Mouse (Mus musculus) liver, adult 2 months (tissue): ENCODE data around the gene Emc1. TPM values are rescaled to one million over a fixed set of nuclear protein-coding genes. Genes with fewer than 3 reads are reported as not detected.
A peak's percentile ranks its signal among the peaks of the same experiment; 100 is the strongest.

Source experiments
- DNase-seq: peaks from one replicate; pipeline ENCODE4 v3.0.0-alpha.2; 2011; ENCODE audit warnings: low read depth, low spot score; ENCODE audit errors: extremely low read depth
- H3K27ac ChIP-seq: fragments of 200-500 bp; replicated peaks from 2 replicates; pipeline ENCODE4 v1.5.1; 2012; ENCODE audit warnings: low read depth, mild to moderate bottlenecking, control low read depth, inconsistent platforms, low read length; ENCODE audit not compliant: insufficient read depth
- H3K27me3 ChIP-seq: fragments of 200-500 bp; 2 replicates; pipeline ENCODE4 v1.6.1; 2012; ENCODE audit warnings: mild to moderate bottlenecking, moderate library complexity, low read length, inconsistent platforms; ENCODE audit not compliant: control insufficient read depth, insufficient read depth
- H3K36me3 ChIP-seq: fragments of 200-500 bp; 2 replicates; pipeline ENCODE4 v1.6.1; 2012; ENCODE audit warnings: low read length, inconsistent platforms; ENCODE audit not compliant: control insufficient read depth, insufficient read depth
- H3K4me1 ChIP-seq: fragments of 200-500 bp; 2 replicates; pipeline ENCODE4 v1.6.1; 2011; ENCODE audit warnings: low read length; ENCODE audit not compliant: control insufficient read depth, insufficient read depth
- H3K4me3 ChIP-seq: fragments of 200-500 bp; 2 replicates; pipeline ENCODE4 v1.5.1; 2011; ENCODE audit warnings: low read depth, mild to moderate bottlenecking, control low read depth, low read length, moderate library complexity; ENCODE audit not compliant: insufficient read depth
- H3K79me2 ChIP-seq: fragments of 200-500 bp; 2 replicates; pipeline ENCODE4 v1.6.1; 2012; ENCODE audit warnings: inconsistent platforms, mild to moderate bottlenecking, low read length, moderate library complexity; ENCODE audit not compliant: control insufficient read depth, insufficient read depth
- H3K9ac ChIP-seq: fragments of 200-500 bp; 2 replicates; pipeline ENCODE4 v1.6.1; 2012; ENCODE audit warnings: low read depth, mild to moderate bottlenecking, control low read depth, inconsistent platforms, low read length
- CTCF ChIP-seq: fragments of 200-500 bp; IDR thresholded peaks from 2 replicates; pipeline ENCODE4 v1.5.1; 2011; ENCODE audit warnings: low read depth, low read length, control low read depth
- POLR2A ChIP-seq: fragments of 200-500 bp; IDR thresholded peaks from 2 replicates; pipeline ENCODE4 v1.6.1; 2011; ENCODE audit warnings: low read length, control low read depth; ENCODE audit not compliant: insufficient read depth; ENCODE audit errors: extremely low read depth
- WGBS: fragments of 180-500 bp; shearing (Covaris S2); methylation state at CpG from one replicate; pipeline ENCODE4 v1.1.7; 2018; 5-methylcytosine and 5-hydroxymethylcytosine counted together
- polyA plus RNA-seq: library from polyadenylated mRNA; depleted of rRNA; stranded (reverse); fragments of >200 nt; gene quantifications from 2 replicates; pipeline ENCODE4 v1.2.3, GENCODE M21; 2012
- total RNA-seq: library from RNA; depleted of rRNA; stranded (reverse); fragments of >200 nt; gene quantifications from 2 replicates; pipeline ENCODE4 v1.2.3, GENCODE M21; 2014

Emc1 gene
- total and polyA plus RNA-seq, 2 experiments: 22.3 to 23.0 TPM

GRCm38 (mm10) chr4:139389557-139389956, 37.2 kb downstream of the Emc1 start:
- peak; percentile 95 for DNase-seq
- H3K9ac ChIP-seq: no peak overlapping the region; the same call in 1 of the 2 replicates
- TF ChIP-seq POLR2A: no peak
- TF ChIP-seq CTCF: no peak
- H3K36me3 ChIP-seq: peaks cover 31% of the 10 kb centered on the region
- peaks cover 22% of the 10 kb centered on the region for H3K79me2 ChIP-seq
- peak overlapping the region; percentile 80 for H3K27ac ChIP-seq
- no peak overlapping the region for H3K4me3 ChIP-seq
- 23% methylated on average over 4 of the region's 4 CpGs for WGBS
- H3K27me3 ChIP-seq: no peaks in the 10 kb centered on the region
- peaks cover 33% of the 10 kb centered on the region for H3K4me1 ChIP-seq

- peaks cover 7% of the 10 kb centered on the region for H3K4me1 ChIP-seq
- peaks cover 12% of the 10 kb centered on the region for H3K79me2 ChIP-seq
- H3K36me3 ChIP-seq: peaks cover 73% of the 10 kb centered on the region
- no peak overlapping the region for H3K9ac ChIP-seq
- no peak overlapping the region for H3K4me3 ChIP-seq
- no peak overlapping the region for H3K27ac ChIP-seq
- WGBS: 46% methylated on average over 2 of the region's 2 CpGs
- no peaks in the 10 kb centered on the region for H3K27me3 ChIP-seq
- no peak for DNase-seq
- TF ChIP-seq POLR2A (no peak), CTCF (no peak)
These were observed 43.0 kb downstream of the Emc1 start for GRCm38 (mm10) chr4:139395431-139395830.

GRCm38 (mm10) chr4:139400487-139400886, 48.1 kb downstream of the Emc1 start:
- 10% methylated on average over 5 of the region's 5 CpGs for WGBS
- 0 out of 2 replicates have a peak overlapping the region, but pooled peaks have one; percentile 9 for H3K27ac ChIP-seq
- no peaks in the 10 kb centered on the region for H3K27me3 ChIP-seq
- H3K79me2 ChIP-seq: peaks cover 4% of the 10 kb centered on the region; the same call in 1 of the 2 replicates
- no peak for TF ChIP-seq POLR2A
- TF ChIP-seq CTCF: no peak
- DNase-seq: peak; percentile 84
- H3K9ac ChIP-seq: no peak overlapping the region
- peaks cover 8% of the 10 kb centered on the region for H3K4me1 ChIP-seq
- H3K4me3 ChIP-seq: no peak overlapping the region
- H3K36me3 ChIP-seq: peaks cover 65% of the 10 kb centered on the region

- 84% methylated on average over 14 of the region's 14 CpGs for WGBS
- TF ChIP-seq CTCF (no peak), POLR2A (no peak)
These were observed 50.8 kb downstream of the Emc1 start for GRCm38 (mm10) chr4:139403214-139403613.

GRCm38 (mm10) chr4:139411351-139411750, 59.0 kb downstream of the Emc1 start:
- DNase-seq: no peak
- H3K36me3 ChIP-seq: peaks cover 84% of the 10 kb centered on the region
- H3K27ac ChIP-seq: no peak overlapping the region

More at GRCm38 (mm10) chr4:139403214-139403613, 50.8 kb downstream of the Emc1 start:
- no peak overlapping the region for H3K4me3 ChIP-seq
- DNase-seq: no peak
- H3K36me3 ChIP-seq: peaks cover 70% of the 10 kb centered on the region
- no peak overlapping the region for H3K27ac ChIP-seq
- H3K9ac ChIP-seq: no peak overlapping the region
- H3K27me3 ChIP-seq: no peaks in the 10 kb centered on the region
- H3K79me2 ChIP-seq: peaks cover 4% of the 10 kb centered on the region; the same call in 1 of the 2 replicates
- peaks cover 8% of the 10 kb centered on the region for H3K4me1 ChIP-seq

GRCm38 (mm10) chr4:139417868-139418267, 65.5 kb downstream of the Emc1 start:
- no peak for DNase-seq
- Histone ChIP-seq H3K79me2 (no peaks in the 10 kb centered on the region), H3K4me3 (no peak overlapping the region), H3K9ac (no peak overlapping the region), H3K4me1 (no peaks in the 10 kb centered on the region), H3K27me3 (no peaks in the 10 kb centered on the region), H3K27ac (no peak overlapping the region), H3K36me3 (peaks cover 74% of the 10 kb centered on the region)
- 74% methylated on average over 1 of the region's 1 CpGs for WGBS
- TF ChIP-seq CTCF (peak; percentile 37), POLR2A (no peak)

More at GRCm38 (mm10) chr4:139411351-139411750, 59.0 kb downstream of the Emc1 start:
- H3K4me1 ChIP-seq: no peaks in the 10 kb centered on the region
- TF ChIP-seq CTCF (no peak), POLR2A (no peak)
- 73% methylated on average over 3 of the region's 3 CpGs for WGBS
- H3K79me2 ChIP-seq: no peaks in the 10 kb centered on the region; the same call in 1 of the 2 replicates
- H3K9ac ChIP-seq: no peak overlapping the region
- H3K27me3 ChIP-seq: no peaks in the 10 kb centered on the region
- no peak overlapping the region for H3K4me3 ChIP-seq
